Mouse (Mus musculus) left cerebral cortex, postnatal 10 days (tissue): ENCODE measurements around the gene Slfn4. TPM values are rescaled to one million over a fixed set of nuclear protein-coding genes. Genes with fewer than 3 reads are reported as not detected.

ENCODE experiments used
- DNase-seq, 2 experiments: peaks; one replicate each; pipeline ENCODE4 v3.0.0; 2021 to 2022; ENCODE audit warnings: low spot score in 2 of 2, mixed read lengths in 1 of 2; ENCODE audit errors: extremely low spot score in 1 of 2
- intact Hi-C: fragments of 180-260 bp; cut with DNase I; formaldehyde crosslinking; loops from one replicate; pipeline ENCODE4 v1.15.1; 2025
- total RNA-seq, 2 experiments: library from RNA; stranded (reverse); gene quantifications; 2 replicates each; pipeline ENCODE4 v1.2.3; 2021

The Slfn4 gene
- total RNA-seq, 2 experiments from 2014 or later: not detected

DNA sequence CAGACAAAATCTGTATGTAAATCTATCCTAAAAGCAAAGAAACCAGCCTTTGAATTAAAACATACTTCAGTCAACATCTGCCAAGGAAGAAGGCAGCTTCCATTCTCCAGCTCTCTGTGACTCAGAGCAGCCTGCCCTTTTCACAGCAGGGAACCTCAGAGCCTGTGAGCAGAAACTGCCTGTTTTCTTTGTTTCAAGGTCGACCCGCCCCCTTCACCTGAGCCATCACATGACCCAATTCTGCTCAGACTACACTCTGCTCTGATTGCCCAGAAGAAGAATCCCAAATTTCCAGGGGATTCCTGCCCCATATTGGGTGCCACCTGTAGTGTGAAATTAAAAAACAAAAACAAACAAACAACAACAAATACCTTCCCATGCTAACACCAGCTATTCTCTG lies 64.8 kb downstream of the Slfn4 start:
- intact Hi-C loops: no loop called here
- DNase-seq: no peak

Other genes with a start within 250 kb of the Slfn4 start
- 1 to 10 TPM; 3.9 to 4.3 TPM for gene Slfn5, start 223.8 kb upstream of the Slfn4 start, total RNA-seq
- under 1 TPM; 0.47 to 0.60 TPM for gene Slfn9, start 183.4 kb upstream of the Slfn4 start, total RNA-seq
- under 1 TPM; 0.28 TPM for gene Slfn8, start 154.4 kb upstream of the Slfn4 start, total RNA-seq
- under 1 TPM; 0.34 to 0.60 TPM for gene Slfn2, start 110.1 kb upstream of the Slfn4 start, total RNA-seq
- not detected for gene Slfn1, start 58.3 kb upstream of the Slfn4 start, total RNA-seq
- gene Slfn3, start 16.1 kb downstream of the Slfn4 start, total RNA-seq: under 1 TPM; 0.19 to 0.32 TPM
- under 1 TPM in 1 of 2 experiments, not detected in 1; 0.11 TPM for gene Slfn14, start 111.5 kb downstream of the Slfn4 start, total RNA-seq
- 100 to 1,000 TPM; 326 to 342 TPM for gene Ap2b1, start 123.8 kb downstream of the Slfn4 start, total RNA-seq
- 10 to 100 TPM in 1 of 2 experiments, 1 to 10 TPM in 1; 7.2 to 11.8 TPM for gene Pex12, start 127.4 kb downstream of the Slfn4 start, total RNA-seq
- gene Rasl10b, start 234.0 kb downstream of the Slfn4 start, total RNA-seq: 100 to 1,000 TPM; 191 to 201 TPM